ENCODE assay signal across 10 mouse cellular contexts in the genomic region with DNA sequence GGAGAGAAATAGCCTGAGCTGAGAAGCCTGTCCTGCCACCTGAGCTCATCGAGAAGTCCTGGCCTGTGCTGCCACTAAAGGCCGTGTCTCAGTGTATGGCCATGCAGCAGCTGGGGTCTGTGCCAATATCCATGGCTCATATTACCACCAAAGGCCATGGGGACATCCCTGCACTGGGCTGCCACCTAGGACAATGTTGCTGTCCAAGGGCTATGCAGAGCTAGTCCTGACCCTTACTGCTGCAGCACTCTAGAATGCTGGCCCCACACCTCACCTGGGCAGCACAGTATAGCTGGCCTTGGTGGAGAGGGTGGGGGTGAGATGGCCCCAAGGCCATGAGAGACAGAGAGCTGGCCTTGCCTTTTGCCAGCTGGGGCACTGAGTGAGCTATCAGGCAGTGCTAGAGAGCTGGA.
A peak's percentile ranks its signal among the peaks of the same experiment; 100 is the strongest.
DNase-seq lines count a peak whose midpoint lies in the region; ATAC-seq lines count a peak whose summit lies in the region.
"Had no signal": no experiment of that assay in that cellular context is flagged by ENCODE, and none has a peak within 500 bp of the region (broad histone marks: within the 10 kb centered on the region; RNA-seq: fewer than 3 reads in every experiment).

No protein-coding gene starts in this region.

- no peak overlapping the region for H3K4me2 ChIP-seq in neural tube, embryonic 11.5 days (ENCODE audit: low read depth)
- H3K4me2 ChIP-seq in hindbrain, embryonic 15.5 days, result no peak overlapping the region

- H3K9me3 ChIP-seq in neural tube, embryonic 11.5 days (ENCODE audit: control insufficient read depth, low read length), result no peaks in the 10 kb centered on the region
- no peaks in the 10 kb centered on the region for H3K9me3 ChIP-seq in hindbrain, embryonic 15.5 days

- H3K27me3 ChIP-seq in neural tube, embryonic 11.5 days (ENCODE audit: control insufficient read depth, insufficient read depth, low read length), result no peaks in the 10 kb centered on the region
- no peaks in the 10 kb centered on the region for H3K27me3 ChIP-seq in hindbrain, embryonic 15.5 days

- 66% methylated on average over 2 of the region's 2 CpGs for WGBS in neural tube, embryonic 11.5 days
- 65% methylated on average over 2 of the region's 2 CpGs for WGBS in hindbrain, embryonic 15.5 days

- ATAC-seq in neural tube, embryonic 11.5 days (ENCODE audit: insufficient read depth, low FRiP score, low TSS enrichment), result 0 out of 2 replicates have a peak, but pooled peaks have one; percentile 20
- ATAC-seq in hindbrain, embryonic 15.5 days (ENCODE audit: low FRiP score, low read depth), result 0 out of 2 replicates have a peak, but pooled peaks have one; percentile 33
- no peak for ATAC-seq in inflammation-experienced regulatory T-cells, adult 6 months

- H3K27ac ChIP-seq in neural tube, embryonic 11.5 days (ENCODE audit: low read depth, low read length), result no peak overlapping the region
- H3K27ac ChIP-seq in hindbrain, embryonic 15.5 days (replicated peaks), result no peak overlapping the region

- no peak overlapping the region for H3K9ac ChIP-seq in neural tube, embryonic 11.5 days (ENCODE audit: low read length)
- H3K9ac ChIP-seq in hindbrain, embryonic 15.5 days, result no peak overlapping the region

- H3K4me3 ChIP-seq in neural tube, embryonic 11.5 days (ENCODE audit: low read depth, low read length), result no peak overlapping the region
- H3K4me3 ChIP-seq in hindbrain, embryonic 15.5 days, result no peak overlapping the region

- DNase-seq in cerebellum, adult 18-20 months, result peak; percentile 25 to 26
- DNase-seq in cerebellum, adult 11 months, result no peak
- DNase-seq in neural tube, embryonic 11.5 days (ENCODE audit: low spot score), result no peak
- DNase-seq in neural tube, embryonic 10.5 days (ENCODE audit: extremely low spot score, low spot score), result no peak
- peak; percentile 82 for DNase-seq in skeletal muscle tissue, adult 2 months (ENCODE audit: low read depth, low spot score)
- no peak for DNase-seq in lung, adult 18-20 months
- DNase-seq: B cell, adult 2 months; right cerebral cortex, adult 18-20 months had no signal

- no peaks in the 10 kb centered on the region for H3K4me1 ChIP-seq in neural tube, embryonic 11.5 days (ENCODE audit: control insufficient read depth, insufficient read depth, low read length)
- H3K4me1 ChIP-seq in hindbrain, embryonic 15.5 days (replicated peaks), result peaks cover 30% of the 10 kb centered on the region

- no peaks in the 10 kb centered on the region for H3K36me3 ChIP-seq in neural tube, embryonic 11.5 days (ENCODE audit: control insufficient read depth, insufficient read depth, low read length)
- no peaks in the 10 kb centered on the region for H3K36me3 ChIP-seq in hindbrain, embryonic 15.5 days

Comparison
In these comparisons a context has a peak if more than half of its experiments do, and no peak if none do; other contexts are left out.
1. DNase-seq: peak in cerebellum, adult 18-20 months (2 of 2) and skeletal muscle tissue, adult 2 months (single experiment); none in cerebellum, adult 11 months (single experiment), neural tube, embryonic 11.5 days (single experiment), neural tube, embryonic 10.5 days (single experiment) and lung, adult 18-20 months (0 of 2).